ENCODE assay signal across 8 mouse cellular contexts in genomic region chr11:9118421-9119121, GRCm38 (mm10). TPM values are rescaled to one million over a fixed set of nuclear protein-coding genes. Genes with fewer than 3 reads are reported as not detected.
DNase-seq lines count a peak whose midpoint lies in the region; ATAC-seq and TF ChIP-seq lines count a peak whose summit lies in the region.

No protein-coding gene starts in this region.

- H3K27me3 ChIP-seq in forebrain, embryonic 13.5 days: peaks cover 55% of the 10 kb centered on the region
- H3K27me3 ChIP-seq in hindbrain, embryonic 13.5 days: peaks cover 64% of the 10 kb centered on the region
- H3K27me3 ChIP-seq in liver, embryonic 11.5 days (replicated peaks; ENCODE audit: control insufficient read depth, insufficient read depth, low read length): peaks cover 32% of the 10 kb centered on the region
- peaks cover 25% of the 10 kb centered on the region for H3K27me3 ChIP-seq in midbrain, postnatal 0 days (ENCODE audit: insufficient read depth, low read length)

- under 1% methylated on average over 40 of the region's 40 CpGs for WGBS in forebrain, embryonic 13.5 days
- WGBS in hindbrain, embryonic 13.5 days: under 1% methylated on average over 40 of the region's 40 CpGs
- 1% methylated on average over 40 of the region's 40 CpGs for WGBS in liver, embryonic 11.5 days
- whole genome bisulfite sequencing in midbrain, postnatal 0 days: under 1% methylated on average over 40 of the region's 40 CpGs

- H3K27ac ChIP-seq in ES-E14 (ENCODE audit: insufficient read depth, low read depth, low read length, poor library complexity, severe bottlenecking): peak overlapping the region; percentile 98
- no peak overlapping the region for H3K27ac ChIP-seq in forebrain, embryonic 13.5 days
- no peak overlapping the region for H3K27ac ChIP-seq in hindbrain, embryonic 13.5 days
- peak overlapping the region; percentile 13; the same call in 1 of the 2 replicates for H3K27ac ChIP-seq in liver, embryonic 11.5 days (ENCODE audit: low read depth, low read length)
- H3K27ac ChIP-seq in midbrain, postnatal 0 days (ENCODE audit: low read depth, low read length): no peak overlapping the region

- TF ChIP-seq CTCF in midbrain, postnatal 0 days (IDR thresholded peaks at IDR 0.05): no peak

- peak overlapping the region; percentile 96 for H3K4me2 ChIP-seq in forebrain, embryonic 13.5 days
- peak overlapping the region; percentile 99 for H3K4me2 ChIP-seq in hindbrain, embryonic 13.5 days
- H3K4me2 ChIP-seq in liver, embryonic 11.5 days: peak overlapping the region; percentile 91
- peak overlapping the region; percentile 88 for H3K4me2 ChIP-seq in midbrain, postnatal 0 days (ENCODE audit: low read depth, low read length, poor library complexity, severe bottlenecking)

- peak overlapping the region; percentile 82 for H3K9ac ChIP-seq in ES-E14 (ENCODE audit: insufficient read depth, low read depth, low read length, poor library complexity, severe bottlenecking)
- peak overlapping the region; percentile 45 for H3K9ac ChIP-seq in forebrain, embryonic 13.5 days
- peak overlapping the region; percentile 65 for H3K9ac ChIP-seq in hindbrain, embryonic 13.5 days
- peak overlapping the region; percentile 12 for H3K9ac ChIP-seq in liver, embryonic 11.5 days (ENCODE audit: low read depth, low read length)
- 0 out of 2 replicates have a peak overlapping the region, but pooled peaks have one; percentile 34 for H3K9ac ChIP-seq in midbrain, postnatal 0 days (replicated peaks; ENCODE audit: low read length, poor library complexity, severe bottlenecking)

- DNase-seq in ES-E14 (ENCODE audit: low read depth, low spot score): peak; percentile 69
- peak; percentile 64 for DNase-seq in adrenal gland, postnatal 10 days
- DNase-seq in liver, embryonic 11.5 days (ENCODE audit: low spot score): peak; percentile 69
- no peak for DNase-seq in midbrain, postnatal 0 days (ENCODE audit: low spot score)
- DNase-seq in T-cell, adult 2 months (ENCODE audit: low spot score): no peak
- no peak for DNase-seq in layer of hippocampus, postnatal 25 days (ENCODE audit: extremely low spot score in 1 of 2, low spot score in 1 of 2)

- ATAC-seq in forebrain, embryonic 13.5 days: peak; percentile 45
- ATAC-seq in hindbrain, embryonic 13.5 days (ENCODE audit: low FRiP score): peak; percentile 53
- ATAC-seq in liver, embryonic 11.5 days (replicated peaks; ENCODE audit: low FRiP score): peak; percentile 74
- peak; percentile 32; the same call in 1 of the 2 replicates for ATAC-seq in midbrain, postnatal 0 days (ENCODE audit: low FRiP score)

- H3K4me1 ChIP-seq in ES-E14 (ENCODE audit: control insufficient read depth in 2 of 2, insufficient read depth in 2 of 2, low read length in 2 of 2, poor library complexity in 1 of 2): peaks cover 5 to 31% of the 10 kb centered on the region in 2 experiments
- peaks cover 27% of the 10 kb centered on the region for H3K4me1 ChIP-seq in forebrain, embryonic 13.5 days
- peaks cover 28% of the 10 kb centered on the region for H3K4me1 ChIP-seq in hindbrain, embryonic 13.5 days (replicated peaks)
- H3K4me1 ChIP-seq in liver, embryonic 11.5 days (replicated peaks; ENCODE audit: control insufficient read depth, insufficient read depth, low read length): peaks cover 27% of the 10 kb centered on the region
- H3K4me1 ChIP-seq in midbrain, postnatal 0 days (ENCODE audit: insufficient read depth, low read length): peaks cover 6% of the 10 kb centered on the region

- in situ Hi-C loops in ES-E14 (cut with MboI; ENCODE audit: low sequenced_read_pairs in 2 of 2, unreplicated experiment in 2 of 2): loop anchor here in 1 of 2 experiments (25.0 kb wide), 1 partner anchor 556 kb away; no protein-coding TSS in a partner anchor

- H3K36me3 ChIP-seq in ES-E14 (ENCODE audit: control insufficient read depth, insufficient read depth, low read length, poor library complexity, severe bottlenecking): peaks cover 17% of the 10 kb centered on the region
- H3K36me3 ChIP-seq in forebrain, embryonic 13.5 days (ENCODE audit: poor library complexity, severe bottlenecking): no peaks in the 10 kb centered on the region
- no peaks in the 10 kb centered on the region for H3K36me3 ChIP-seq in hindbrain, embryonic 13.5 days
- no peaks in the 10 kb centered on the region for H3K36me3 ChIP-seq in liver, embryonic 11.5 days (ENCODE audit: control insufficient read depth, insufficient read depth, low read length)
- H3K36me3 ChIP-seq in midbrain, postnatal 0 days (ENCODE audit: insufficient read depth, low read length): no peaks in the 10 kb centered on the region; the same call in 1 of the 2 replicates

- H3K9me3 ChIP-seq in ES-E14 (ENCODE audit: control insufficient read depth, insufficient read depth, low read depth, low read length): no peaks in the 10 kb centered on the region
- no peaks in the 10 kb centered on the region for H3K9me3 ChIP-seq in forebrain, embryonic 13.5 days (replicated peaks)
- no peaks in the 10 kb centered on the region for H3K9me3 ChIP-seq in hindbrain, embryonic 13.5 days
- no peaks in the 10 kb centered on the region for H3K9me3 ChIP-seq in liver, embryonic 11.5 days (ENCODE audit: control insufficient read depth, low read length)
- no peaks in the 10 kb centered on the region for H3K9me3 ChIP-seq in midbrain, postnatal 0 days (ENCODE audit: low read length)

- peak overlapping the region; percentile 82 to 87 for H3K4me3 ChIP-seq in ES-E14 (ENCODE audit: insufficient read depth in 1 of 2, low read depth in 1 of 2, low read length in 2 of 2, poor library complexity in 1 of 2, severe bottlenecking in 1 of 2)
- peak overlapping the region; percentile 46 for H3K4me3 ChIP-seq in forebrain, embryonic 13.5 days
- H3K4me3 ChIP-seq in hindbrain, embryonic 13.5 days: peak overlapping the region; percentile 48
- peak overlapping the region; percentile 51 for H3K4me3 ChIP-seq in liver, embryonic 11.5 days (ENCODE audit: low read depth, low read length)
- peak overlapping the region; percentile 41 for H3K4me3 ChIP-seq in midbrain, postnatal 0 days (ENCODE audit: low read depth, low read length)

TF ChIP-seq in ES-E14, 5 proteins besides CTCF, POLR2A, EP300 and RAD21:
- peak; percentile 56; the same call in 1 of the 2 replicates for TF ChIP-seq HCFC1 (IDR thresholded peaks at IDR 0.05; ENCODE audit: borderline replicate concordance, insufficient read depth, low read length)
- TF ChIP-seq ZC3H11A (IDR thresholded peaks at IDR 0.05; ENCODE audit: borderline replicate concordance, low read depth, low read length): no peak

RNA-seq across cellular contexts. Expression of gene Upp1, which starts 0.7 kb away (rescaled TPM):
- total RNA-seq in ES-E14 (2012; rRNA removed): 639 and 754 TPM in 2 replicates
- total RNA-seq in adrenal gland, postnatal 10 days (2021): 1 to 10 TPM; 4.5 to 4.9 TPM
- polyA plus RNA-seq in forebrain, embryonic 13.5 days (2015; fragmentation: Nextera tagmentation; extraction: Ambion mirVana): 2.7 and 3.2 TPM in 2 replicates
- 2.0 and 2.8 TPM in 2 replicates for polyA plus RNA-seq in hindbrain, embryonic 13.5 days (2015; fragmentation: Nextera tagmentation; extraction: Ambion mirVana)
- 5.1 and 6.6 TPM in 2 replicates for polyA plus RNA-seq in liver, embryonic 11.5 days (2014; fragmentation: Nextera tagmentation; extraction: Ambion mirVana)
- total RNA-seq in midbrain, postnatal 0 days (2014; rRNA removed): 3.9 and 5.9 TPM in 2 replicates
- 2.5 and 3.6 TPM in 2 replicates for polyA plus RNA-seq in midbrain, postnatal 0 days (2015; fragmentation: Nextera tagmentation; extraction: Ambion mirVana)
- total RNA-seq in layer of hippocampus, postnatal 25 days (2021): 1 to 10 TPM; 2.5 to 4.6 TPM

Comparison
In these comparisons a context has a peak if more than half of its experiments do, and no peak if none do; other contexts are left out.
1. DNase-seq: peak in ES-E14 (single experiment), adrenal gland, postnatal 10 days (single experiment) and liver, embryonic 11.5 days (single experiment); none in midbrain, postnatal 0 days (single experiment), T-cell, adult 2 months (single experiment) and layer of hippocampus, postnatal 25 days (0 of 2).
2. H3K27ac ChIP-seq: peak in ES-E14 (single experiment) and liver, embryonic 11.5 days (single experiment); none in forebrain, embryonic 13.5 days (single experiment), hindbrain, embryonic 13.5 days (single experiment) and midbrain, postnatal 0 days (single experiment).
3. H3K9ac ChIP-seq: peak in every context shown above with its lines; median percentile 82 in ES-E14; 65 in hindbrain, embryonic 13.5 days; 45 in forebrain, embryonic 13.5 days; 34 in midbrain, postnatal 0 days; 12 in liver, embryonic 11.5 days.
4. RNA of gene Upp1, which starts 0.7 kb away (total RNA-seq): 639 to 754 TPM in ES-E14; 3.9 to 5.9 TPM in midbrain, postnatal 0 days, 4.5 to 4.9 TPM in adrenal gland, postnatal 10 days and 2.5 to 4.6 TPM in layer of hippocampus, postnatal 25 days; every median in the first group is over 10 times any median in the second.
5. Peak in every context shown above with its lines, with median percentiles within 50 percentile points of each other: H3K4me3 ChIP-seq, ATAC-seq and H3K4me2 ChIP-seq.